Mouse (Mus musculus) megakaryocyte, embryonic 14.5 days (primary cell): ENCODE results near the gene Ror1.

Experiments
- FLI1 ChIP-seq: IDR thresholded peaks from 2 replicates; pipeline ENCODE4 v1.6.1; 2012; ENCODE audit warnings: low read length, inconsistent platforms, mixed read lengths
- GATA1 ChIP-seq: IDR thresholded peaks from 3 replicates; pipeline ENCODE4 v1.6.1; 2012; ENCODE audit warnings: mixed read lengths, low read length, inconsistent platforms, borderline replicate concordance

- TF ChIP-seq GATA1 (no peak), FLI1 (no peak)
Observed at GRCm38 (mm10) chr4:100283171-100283880, 187.7 kb downstream of the Ror1 start.
